Mouse (Mus musculus) hindbrain, embryonic 14.5 days (tissue): ENCODE measurements around the gene Kcnn1. TPM values are rescaled to one million over a fixed set of nuclear protein-coding genes. Genes with fewer than 3 reads are reported as not detected.

Experiments used
- ATAC-seq: fragments of 200-750 bp; cut with Nextera tagmentation; 2 replicates; pipeline ENCODE4 v1.8.0; 2017; ENCODE audit warnings: moderate number of reproducible peaks, mild to moderate bottlenecking, moderate TSS enrichment, moderate library complexity; ENCODE audit not compliant: low FRiP score
- DNase-seq: peaks from one replicate; pipeline ENCODE4 v3.0.0-alpha.2; 2015; ENCODE audit warnings: low spot score
- H3K27ac ChIP-seq: fragments of 300-500 bp; sonication (generic); 2 replicates; pipeline ENCODE4 v1.5.1; 2014; ENCODE audit warnings: mild to moderate bottlenecking, moderate library complexity
- H3K27me3 ChIP-seq: fragments of 300-500 bp; sonication (generic); 2 replicates; pipeline ENCODE4 v1.6.1; 2014; ENCODE audit warnings: mild to moderate bottlenecking, low read length, mixed read lengths; ENCODE audit not compliant: control insufficient read depth, insufficient read depth
- H3K36me3 ChIP-seq: fragments of 300-500 bp; sonication (generic); replicated peaks from 2 replicates; pipeline ENCODE4 v1.6.1; 2014; ENCODE audit not compliant: control insufficient read depth, insufficient read depth
- H3K4me1 ChIP-seq: fragments of 300-500 bp; sonication (generic); replicated peaks from 2 replicates; pipeline ENCODE4 v1.6.1; 2014; ENCODE audit warnings: antibody characterized with exemption, low read length, mixed read lengths; ENCODE audit not compliant: control insufficient read depth, insufficient read depth
- H3K4me2 ChIP-seq: fragments of 300-500 bp; sonication (generic); replicated peaks from 2 replicates; pipeline ENCODE4 v1.6.1; 2014; ENCODE audit warnings: mild to moderate bottlenecking, moderate library complexity
- H3K4me3 ChIP-seq: fragments of 300-500 bp; sonication (generic); replicated peaks from 2 replicates; pipeline ENCODE4 v1.5.1; 2014; ENCODE audit warnings: mild to moderate bottlenecking, low read length
- H3K9ac ChIP-seq: fragments of 300-500 bp; sonication (generic); 2 replicates; pipeline ENCODE4 v1.6.1; 2014
- H3K9me3 ChIP-seq: fragments of 300-500 bp; sonication (generic); 2 replicates; pipeline ENCODE4 v1.6.1; 2016; ENCODE audit warnings: low read length; ENCODE audit not compliant: control insufficient read depth
- WGBS: fragments of 180-500 bp; shearing (Covaris S2); extraction: QIAGEN DNeasy Blood & Tissue Kit; methylation state at CpG from one replicate; pipeline ENCODE4 v1.1.7; 2014; 5-methylcytosine and 5-hydroxymethylcytosine counted together
- polyA plus RNA-seq: library from polyadenylated mRNA; unstranded; fragments of >200 nt; fragmentation: Nextera tagmentation; extraction: Ambion mirVana; gene quantifications from 2 replicates; pipeline ENCODE4 v1.2.1, GENCODE M21; 2014

Kcnn1 gene
- polyA plus RNA-seq, result 10.0 and 14.3 TPM in 2 replicates

DNA sequence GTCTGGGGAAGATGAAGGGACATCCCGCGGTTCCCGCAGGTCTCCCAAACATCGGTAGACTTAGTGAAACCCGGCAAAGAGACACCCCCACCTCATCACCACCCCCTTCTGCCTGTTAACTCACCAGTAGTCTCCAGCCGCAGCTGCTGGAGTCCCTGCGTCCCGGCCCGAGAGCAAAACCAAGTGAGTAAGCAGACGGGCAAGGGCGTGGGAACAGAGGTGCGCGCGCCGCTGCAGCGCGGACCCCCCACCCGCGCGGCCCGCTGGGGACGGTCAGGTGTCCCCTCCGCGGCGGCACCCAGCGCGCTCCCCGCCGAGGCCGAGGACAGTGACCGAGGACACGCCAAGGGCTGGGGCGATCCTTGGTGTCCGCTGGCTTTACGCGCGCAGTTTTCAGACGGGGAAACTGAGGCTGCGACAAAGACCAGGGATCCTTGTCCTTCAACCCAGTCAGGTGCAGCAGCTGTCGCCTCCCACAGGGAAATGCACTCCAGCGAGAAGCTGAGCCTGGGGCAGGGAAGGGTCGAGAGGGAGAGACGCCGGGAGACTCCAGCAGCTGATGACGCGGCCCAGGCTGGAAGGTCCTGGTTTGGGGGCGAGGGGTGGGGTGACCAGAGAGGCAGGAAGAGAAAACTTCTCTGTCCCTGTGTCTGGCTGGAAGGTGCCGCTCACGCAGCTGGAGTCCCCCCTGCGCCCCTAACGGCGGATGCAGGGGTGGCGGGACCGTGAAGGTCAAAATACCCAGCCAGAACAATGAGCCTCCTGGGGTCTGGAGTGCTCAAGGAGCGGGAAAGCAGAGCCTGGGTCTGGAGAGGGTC lies at the start of gene Kcnn1:
TSS of gene Kcnn1 (minus strand) at position 435 of the 818 bp plus-strand sequence.
- Histone ChIP-seq H3K36me3 (peaks cover 5% of the 10 kb centered on the region; the same call in 1 of the 2 replicates), H3K9me3 (no peaks in the 10 kb centered on the region), H3K4me2 (peak within 1 kb of the TSS; percentile 79), H3K4me3 (peak within 1 kb of the TSS; percentile 44), H3K27ac (peak within 1 kb of the TSS; percentile 96), H3K27me3 (no peaks in the 10 kb centered on the region), H3K4me1 (peaks cover 42% of the 10 kb centered on the region), H3K9ac (peak within 1 kb of the TSS; percentile 75)
- ATAC-seq (no peak), DNase-seq (peak; percentile 34)
- under 1% methylated on average over 55 of the region's 55 CpGs for WGBS

GRCm38 (mm10) chr8:70911596-70911995 lies 48.5 kb upstream of the Kcnn1 start:
- 90% methylated on average over 5 of the region's 5 CpGs for WGBS

DNA sequence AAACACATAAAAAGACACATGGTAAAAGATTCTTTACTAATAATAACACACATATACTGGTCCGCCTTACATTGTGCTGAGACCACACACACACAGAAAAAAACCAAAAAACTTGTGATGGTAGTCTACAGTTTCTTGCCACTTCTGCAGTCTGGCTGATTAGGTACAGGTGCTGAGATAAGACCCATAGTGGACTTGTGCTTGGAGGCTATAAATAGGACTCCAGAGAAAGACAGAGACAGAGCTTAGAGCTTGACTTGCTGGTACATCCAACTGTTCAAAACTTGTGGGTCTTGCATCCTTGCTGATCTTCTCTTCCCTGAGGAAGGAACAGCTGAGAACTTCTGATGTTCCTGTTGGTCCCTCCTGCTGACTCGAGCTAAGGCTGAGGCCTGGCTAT lies 44.5 kb upstream of the Kcnn1 start:
- no peak overlapping the region for H3K4me3 ChIP-seq
- no peaks in the 10 kb centered on the region for H3K9me3 ChIP-seq
- H3K27me3 ChIP-seq, result peaks cover 3% of the 10 kb centered on the region; the same call in 1 of the 2 replicates
- H3K36me3 ChIP-seq, result peaks cover 10% of the 10 kb centered on the region
- 97% methylated on average over 2 of the region's 2 CpGs for WGBS
- H3K4me1 ChIP-seq, result peaks cover 9% of the 10 kb centered on the region
- peak overlapping the region; percentile 74; the same call in 1 of the 2 replicates for H3K4me2 ChIP-seq
- DNase-seq (no peak), ATAC-seq (no peak)
- no peak overlapping the region for H3K27ac ChIP-seq
- no peak overlapping the region for H3K9ac ChIP-seq

More at GRCm38 (mm10) chr8:70911596-70911995, 48.5 kb upstream of the Kcnn1 start:
- Histone ChIP-seq H3K27ac (no peak overlapping the region), H3K4me2 (no peak overlapping the region), H3K36me3 (peaks cover 51% of the 10 kb centered on the region), H3K27me3 (no peaks in the 10 kb centered on the region), H3K9ac (no peak overlapping the region), H3K4me1 (peaks cover 7% of the 10 kb centered on the region), H3K4me3 (no peak overlapping the region), H3K9me3 (no peaks in the 10 kb centered on the region)
- ATAC-seq, result no peak
- DNase-seq, result no peak

GRCm38 (mm10) chr8:70905831-70906736 lies 43.0 kb upstream of the Kcnn1 start, which contains the start of gene Map1s:
Map1s (plus strand) TSS chr8:70905932.
- peak within 1 kb of the TSS; percentile 90 for H3K9ac ChIP-seq
- peaks cover 9% of the 10 kb centered on the region for H3K4me1 ChIP-seq
- H3K4me2 ChIP-seq, result peak within 1 kb of the TSS; percentile 74
- ATAC-seq (peak; percentile 94), DNase-seq (peak; percentile 92)
- H3K27me3 ChIP-seq, result peaks cover 3% of the 10 kb centered on the region; the same call in 1 of the 2 replicates
- peak within 1 kb of the TSS; percentile 89 for H3K27ac ChIP-seq
- peak within 1 kb of the TSS; percentile 76 for H3K4me3 ChIP-seq
- under 1% methylated on average over 82 of the region's 86 CpGs for WGBS
- H3K36me3 ChIP-seq, result no peaks in the 10 kb centered on the region
- no peaks in the 10 kb centered on the region for H3K9me3 ChIP-seq

GRCm38 (mm10) chr8:70905463-70905830 lies 42.4 kb upstream of the Kcnn1 start:
- WGBS, result 14% methylated on average over 8 of the region's 8 CpGs
- H3K9ac ChIP-seq, result peak overlapping the region; percentile 90
- no peaks in the 10 kb centered on the region for H3K9me3 ChIP-seq
- H3K27ac ChIP-seq, result peak overlapping the region; percentile 89
- ATAC-seq, result peak; percentile 45; the same call in 1 of the 2 replicates
- peaks cover 3% of the 10 kb centered on the region; the same call in 1 of the 2 replicates for H3K27me3 ChIP-seq
- H3K4me2 ChIP-seq, result peak overlapping the region; percentile 74
- DNase-seq, result no peak
- peaks cover 9% of the 10 kb centered on the region for H3K4me1 ChIP-seq
- peak overlapping the region; percentile 76 for H3K4me3 ChIP-seq
- H3K36me3 ChIP-seq, result no peaks in the 10 kb centered on the region

DNA sequence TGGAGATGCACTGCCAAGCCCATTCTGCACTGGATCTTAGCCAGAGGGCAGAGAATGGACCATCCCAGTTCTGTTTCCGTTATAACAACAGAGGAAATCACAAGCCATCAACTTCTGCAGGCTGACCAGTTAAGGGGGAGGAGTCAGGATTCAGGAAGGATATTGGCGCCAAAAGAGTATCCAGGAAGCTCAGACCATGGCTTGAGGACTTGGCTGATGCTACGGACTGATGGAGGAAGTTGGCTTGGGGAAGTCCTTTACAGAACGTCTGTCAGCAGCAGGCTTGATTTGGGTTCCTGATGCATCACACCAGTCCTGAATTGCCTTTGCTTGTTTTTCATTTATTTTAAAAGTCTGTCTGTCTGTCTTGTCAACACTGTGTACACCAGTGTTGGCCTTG lies 41.5 kb upstream of the Kcnn1 start:
- WGBS, result 73% methylated on average over 4 of the region's 4 CpGs
- no peak overlapping the region for H3K4me3 ChIP-seq

GRCm38 (mm10) chr8:70903582-70903981 lies 40.5 kb upstream of the Kcnn1 start:
- Histone ChIP-seq H3K4me1 (peaks cover 9% of the 10 kb centered on the region), H3K9ac (no peak overlapping the region), H3K27me3 (peaks cover 3% of the 10 kb centered on the region; the same call in 1 of the 2 replicates), H3K4me2 (no peak overlapping the region), H3K27ac (no peak overlapping the region), H3K9me3 (no peaks in the 10 kb centered on the region), H3K36me3 (no peaks in the 10 kb centered on the region), H3K4me3 (no peak overlapping the region)
- ATAC-seq (no peak), DNase-seq (no peak)

More for the DNA sequence above, 41.5 kb upstream of the Kcnn1 start:
- no peak overlapping the region for H3K9ac ChIP-seq
- H3K27me3 ChIP-seq, result peaks cover 3% of the 10 kb centered on the region; the same call in 1 of the 2 replicates
- H3K27ac ChIP-seq, result no peak overlapping the region
- no peak overlapping the region for H3K4me2 ChIP-seq
- ATAC-seq, result no peak
- peaks cover 9% of the 10 kb centered on the region for H3K4me1 ChIP-seq
- no peak for DNase-seq
- no peaks in the 10 kb centered on the region for H3K9me3 ChIP-seq
- H3K36me3 ChIP-seq, result no peaks in the 10 kb centered on the region

GRCm38 (mm10) chr8:70903112-70903511 lies 40.1 kb upstream of the Kcnn1 start:
- H3K4me3 ChIP-seq, result no peak overlapping the region
- no peak overlapping the region for H3K9ac ChIP-seq
- H3K27ac ChIP-seq, result no peak overlapping the region
- peaks cover 13% of the 10 kb centered on the region for H3K4me1 ChIP-seq
- no peak overlapping the region for H3K4me2 ChIP-seq
- ATAC-seq, result no peak
- WGBS, result 55% methylated on average over 4 of the region's 4 CpGs
- no peaks in the 10 kb centered on the region for H3K36me3 ChIP-seq
- no peaks in the 10 kb centered on the region for H3K9me3 ChIP-seq
- peaks cover 3% of the 10 kb centered on the region; the same call in 1 of the 2 replicates for H3K27me3 ChIP-seq
- DNase-seq, result no peak

DNA sequence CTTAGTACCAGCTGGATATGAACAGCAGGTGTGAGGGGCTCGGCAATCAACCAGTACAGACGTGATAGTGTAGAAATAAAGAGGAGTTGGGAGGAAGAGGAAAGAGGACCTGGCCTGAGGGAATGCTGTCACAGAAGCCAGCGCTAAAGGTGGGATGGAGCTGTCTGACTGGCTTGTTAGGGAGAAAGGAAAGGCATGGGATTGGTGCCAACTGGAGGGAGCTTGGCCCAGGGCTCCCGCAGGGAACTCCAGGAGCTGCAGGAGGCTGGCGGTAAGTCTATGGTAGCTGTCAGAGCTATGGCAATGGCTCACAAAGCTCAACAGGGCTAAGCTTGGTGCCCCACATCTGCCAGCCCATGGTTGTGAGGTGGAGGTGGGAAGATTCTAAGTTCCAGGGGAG lies 39.2 kb upstream of the Kcnn1 start:
- Histone ChIP-seq H3K4me1 (peaks cover 12% of the 10 kb centered on the region), H3K9ac (no peak overlapping the region)
- WGBS, result 36% methylated on average over 5 of the region's 5 CpGs

More for the DNA sequence above, 39.2 kb upstream of the Kcnn1 start:
- Histone ChIP-seq H3K9me3 (no peaks in the 10 kb centered on the region), H3K4me3 (no peak overlapping the region), H3K27ac (no peak overlapping the region), H3K27me3 (peaks cover 3% of the 10 kb centered on the region; the same call in 1 of the 2 replicates), H3K36me3 (no peaks in the 10 kb centered on the region), H3K4me2 (no peak overlapping the region)
- DNase-seq (no peak), ATAC-seq (no peak)
